Mouse (Mus musculus) intestine, embryonic 16.5 days (tissue): ENCODE data around the gene Nrxn2. TPM values are rescaled to one million over a fixed set of nuclear protein-coding genes. Genes with fewer than 3 reads are reported as not detected.

Experiments
- ATAC-seq: fragments of 200-750 bp; cut with Nextera tagmentation; 2 replicates; pipeline ENCODE4 v1.8.0; 2017; ENCODE audit warnings: moderate TSS enrichment, moderate library complexity
- H3K27ac ChIP-seq: fragments of 300-500 bp; sonication (generic); 2 replicates; pipeline ENCODE4 v1.5.1; 2014; ENCODE audit warnings: mild to moderate bottlenecking, low read length
- H3K27me3 ChIP-seq: fragments of 300-500 bp; sonication (generic); replicated peaks from 2 replicates; pipeline ENCODE4 v1.6.1; 2014; ENCODE audit warnings: low read length, control low read depth, mixed read lengths; ENCODE audit not compliant: control insufficient read depth, insufficient read depth
- H3K36me3 ChIP-seq: fragments of 300-500 bp; sonication (generic); 2 replicates; pipeline ENCODE4 v1.6.1; 2014; ENCODE audit warnings: low read length, control low read depth; ENCODE audit not compliant: control insufficient read depth, insufficient read depth
- H3K4me1 ChIP-seq: fragments of 300-500 bp; sonication (generic); 2 replicates; pipeline ENCODE4 v1.6.1; 2014; ENCODE audit warnings: low read length, control low read depth, mixed read lengths; ENCODE audit not compliant: control insufficient read depth, insufficient read depth
- H3K4me2 ChIP-seq: fragments of 300-500 bp; sonication (generic); 2 replicates; pipeline ENCODE4 v1.6.1; 2014; ENCODE audit warnings: low read depth, low read length, control low read depth
- H3K4me3 ChIP-seq: fragments of 300-500 bp; sonication (generic); 2 replicates; pipeline ENCODE4 v1.5.1; 2014; ENCODE audit warnings: mild to moderate bottlenecking, low read length
- H3K9ac ChIP-seq: fragments of 300-500 bp; sonication (generic); 2 replicates; pipeline ENCODE4 v1.6.1; 2014; ENCODE audit warnings: low read depth, low read length
- H3K9me3 ChIP-seq: fragments of 300-500 bp; sonication (generic); 2 replicates; pipeline ENCODE4 v1.6.1; 2016; ENCODE audit warnings: low read length, control low read depth; ENCODE audit not compliant: control insufficient read depth
- WGBS: fragments of 180-500 bp; shearing (Covaris S2); extraction: QIAGEN DNeasy Blood & Tissue Kit; methylation state at CpG from one replicate; pipeline ENCODE4 v1.1.7; 2014; 5-methylcytosine and 5-hydroxymethylcytosine counted together
- polyA plus RNA-seq: library from polyadenylated mRNA; unstranded; fragments of >200 nt; fragmentation: Nextera tagmentation; extraction: Ambion mirVana; gene quantifications from 2 replicates; pipeline ENCODE4 v1.2.1, GENCODE M21; 2015

Nrxn2 gene
- polyA plus RNA-seq, 1 experiment from 2014 or later: 0.97 TPM

- 60% methylated on average over 19 of the region's 19 CpGs for WGBS
Observed at GRCm38 (mm10) chr19:6420481-6421210, 2.1 kb downstream of the Nrxn2 start.

GRCm38 (mm10) chr19:6421211-6421590 is 2.7 kb downstream of the Nrxn2 start:
- H3K9ac ChIP-seq: no peak overlapping the region
- H3K4me2 ChIP-seq: no peak overlapping the region
- 63% methylated on average over 9 of the region's 9 CpGs for WGBS
- no peaks in the 10 kb centered on the region for H3K36me3 ChIP-seq
- no peak overlapping the region for H3K4me3 ChIP-seq
- H3K27ac ChIP-seq: no peak overlapping the region
- H3K27me3 ChIP-seq: peaks cover 47% of the 10 kb centered on the region
- H3K4me1 ChIP-seq: peaks cover 20% of the 10 kb centered on the region
- no peak for ATAC-seq
- H3K9me3 ChIP-seq: no peaks in the 10 kb centered on the region

More at GRCm38 (mm10) chr19:6420481-6421210, 2.1 kb downstream of the Nrxn2 start:
- H3K36me3 ChIP-seq: no peaks in the 10 kb centered on the region
- H3K27me3 ChIP-seq: peaks cover 42% of the 10 kb centered on the region
- H3K4me1 ChIP-seq: peaks cover 20% of the 10 kb centered on the region
- H3K4me3 ChIP-seq: no peak overlapping the region
- no peak overlapping the region for H3K9ac ChIP-seq
- no peak for ATAC-seq
- no peak overlapping the region for H3K4me2 ChIP-seq
- no peaks in the 10 kb centered on the region for H3K9me3 ChIP-seq
- no peak overlapping the region for H3K27ac ChIP-seq

DNA sequence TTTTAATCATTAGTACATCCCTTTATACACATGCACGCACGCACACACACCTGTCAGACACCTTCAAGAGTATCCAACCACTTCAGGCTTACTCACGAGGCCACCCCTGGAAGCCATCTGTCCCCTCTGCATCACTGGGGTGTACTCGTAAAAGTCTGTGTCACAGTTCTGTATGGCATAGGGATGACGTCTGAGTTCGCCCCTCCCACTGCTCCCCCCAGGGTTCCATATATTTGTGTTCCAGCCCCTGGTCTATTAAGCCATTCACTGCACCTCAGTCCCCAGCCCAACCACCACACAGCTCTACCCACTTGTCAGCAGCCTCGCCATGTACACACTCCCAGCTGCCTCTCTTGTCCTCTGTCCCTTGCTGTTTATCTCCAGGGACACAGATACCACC is 3.5 kb downstream of the Nrxn2 start:
- no peak overlapping the region for H3K4me2 ChIP-seq
- 68% methylated on average over 7 of the region's 7 CpGs for WGBS
- H3K27ac ChIP-seq: no peak overlapping the region
- no peak overlapping the region for H3K4me3 ChIP-seq
- H3K9ac ChIP-seq: no peak overlapping the region
- peaks cover 56% of the 10 kb centered on the region for H3K27me3 ChIP-seq
- no peaks in the 10 kb centered on the region for H3K9me3 ChIP-seq
- no peak for ATAC-seq
- H3K36me3 ChIP-seq: no peaks in the 10 kb centered on the region
- H3K4me1 ChIP-seq: peaks cover 14% of the 10 kb centered on the region

DNA sequence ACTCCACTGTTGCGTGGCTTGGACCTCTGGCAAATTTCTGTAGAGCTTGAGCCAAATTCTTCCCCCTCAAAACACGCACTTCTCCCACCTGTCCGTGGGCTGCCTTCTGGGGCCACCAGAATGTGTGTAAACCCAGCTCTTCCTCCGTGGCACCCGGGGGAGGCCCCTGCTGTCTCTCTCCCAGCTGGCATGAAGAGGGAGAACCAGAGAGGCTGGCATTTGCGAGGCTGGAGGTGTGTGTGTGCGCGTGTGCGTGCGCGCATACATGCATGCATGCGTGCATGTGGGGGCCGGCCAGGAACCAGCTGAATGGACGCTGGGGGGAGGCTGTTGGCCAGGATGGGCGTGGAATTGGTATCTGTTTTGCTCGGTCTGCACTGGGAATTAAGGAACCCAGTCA is 4.7 kb downstream of the Nrxn2 start:
- no peaks in the 10 kb centered on the region for H3K36me3 ChIP-seq
- no peak for ATAC-seq
- no peak overlapping the region for H3K27ac ChIP-seq
- no peak overlapping the region for H3K9ac ChIP-seq
- H3K4me1 ChIP-seq: peaks cover 22% of the 10 kb centered on the region
- WGBS: 82% methylated on average over 16 of the region's 16 CpGs
- no peak overlapping the region for H3K4me2 ChIP-seq
- peaks cover 56% of the 10 kb centered on the region for H3K27me3 ChIP-seq
- no peaks in the 10 kb centered on the region for H3K9me3 ChIP-seq
- H3K4me3 ChIP-seq: no peak overlapping the region

GRCm38 (mm10) chr19:6424137-6424881 is 5.8 kb downstream of the Nrxn2 start:
- Histone ChIP-seq H3K27me3 (peaks cover 57% of the 10 kb centered on the region), H3K36me3 (no peaks in the 10 kb centered on the region), H3K4me3 (no peak overlapping the region), H3K9me3 (no peaks in the 10 kb centered on the region), H3K4me2 (no peak overlapping the region), H3K27ac (no peak overlapping the region), H3K4me1 (peaks cover 27% of the 10 kb centered on the region), H3K9ac (no peak overlapping the region)
- no peak for ATAC-seq
- WGBS: 63% methylated on average over 8 of the region's 8 CpGs

- Histone ChIP-seq H3K9ac (no peak overlapping the region), H3K4me2 (no peak overlapping the region), H3K4me3 (no peak overlapping the region), H3K4me1 (peaks cover 27% of the 10 kb centered on the region), H3K27ac (no peak overlapping the region), H3K27me3 (peaks cover 57% of the 10 kb centered on the region), H3K9me3 (no peaks in the 10 kb centered on the region), H3K36me3 (no peaks in the 10 kb centered on the region)
- 56% methylated on average over 5 of the region's 5 CpGs for WGBS
- ATAC-seq: no peak
Observed at GRCm38 (mm10) chr19:6425595-6425994, 7.1 kb downstream of the Nrxn2 start.

- Histone ChIP-seq H3K4me3 (no peak overlapping the region), H3K4me1 (peaks cover 27% of the 10 kb centered on the region), H3K9me3 (no peaks in the 10 kb centered on the region), H3K4me2 (no peak overlapping the region), H3K27ac (no peak overlapping the region), H3K27me3 (peaks cover 60% of the 10 kb centered on the region), H3K9ac (no peak overlapping the region), H3K36me3 (no peaks in the 10 kb centered on the region)
- 23% methylated on average over 13 of the region's 13 CpGs for WGBS
- 0 out of 2 replicates have a peak, but pooled peaks have one; percentile 27 for ATAC-seq
Observed at GRCm38 (mm10) chr19:6426703-6427500, 8.4 kb downstream of the Nrxn2 start.

- Histone ChIP-seq H3K4me3 (peak overlapping the region; percentile 42), H3K36me3 (no peaks in the 10 kb centered on the region), H3K4me2 (peak overlapping the region; percentile 63), H3K9me3 (no peaks in the 10 kb centered on the region), H3K9ac (0 out of 2 replicates have a peak overlapping the region, but pooled peaks have one; percentile 19), H3K4me1 (peaks cover 24% of the 10 kb centered on the region), H3K27me3 (peaks cover 60% of the 10 kb centered on the region), H3K27ac (no peak overlapping the region)
- under 1% methylated on average over 83 of the region's 94 CpGs for WGBS
- ATAC-seq: peak; percentile 45; the same call in 1 of the 2 replicates
Observed at GRCm38 (mm10) chr19:6427653-6428434, 9.3 kb downstream of the Nrxn2 start.
